Mouse (Mus musculus): Measurements from ENCODE around the gene Bcl6b. TPM values are rescaled to one million over a fixed set of nuclear protein-coding genes. Genes with fewer than 3 reads are reported as not detected.
A peak's percentile ranks its signal among the peaks of the same experiment; 100 is the strongest.

The Bcl6b gene
- total RNA-seq, 2 experiments from 2014 or later: 1.7 to 3.5 TPM

DNA sequence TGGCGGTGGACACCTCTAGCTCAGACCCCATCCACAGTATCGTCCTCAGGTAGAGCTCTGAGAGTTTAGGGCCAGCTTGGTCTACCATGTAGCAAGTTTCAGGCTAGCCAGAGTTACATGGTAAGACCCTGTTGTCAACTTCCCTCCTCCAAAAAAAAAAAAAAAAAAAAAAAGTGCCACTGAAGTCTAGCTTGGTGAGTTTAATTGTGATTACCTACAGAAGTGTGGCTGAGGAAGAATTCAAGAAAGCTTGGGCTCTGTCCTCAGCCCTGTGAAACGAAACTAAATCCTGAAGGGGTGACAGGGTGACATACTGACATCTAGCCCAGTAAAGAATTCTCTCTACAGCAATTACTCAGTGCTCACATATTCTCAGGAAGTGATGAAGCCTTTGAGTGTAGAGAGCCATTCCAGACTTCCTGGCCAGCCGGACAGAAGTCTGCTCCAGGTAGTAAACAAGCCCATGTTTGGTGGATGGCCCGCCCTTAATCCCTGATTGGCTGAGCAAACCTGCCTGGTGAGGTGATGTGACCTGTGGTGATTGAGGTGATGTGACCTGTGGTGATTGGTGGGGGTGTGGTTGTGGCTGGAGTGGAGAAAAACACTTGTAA lies 20.7 kb downstream of the Bcl6b start:
- no peak overlapping the region for H3K27ac ChIP-seq
- no peak for TF ChIP-seq CTCF (IDR thresholded peaks at IDR 0.05)
- H3K4me3 ChIP-seq: no peak overlapping the region
- no peak for DNase-seq (ENCODE audit: extremely low spot score in 1 of 2, low spot score in 2 of 2)
- intact Hi-C loops (cut with DNase I): no loop called here

DNA sequence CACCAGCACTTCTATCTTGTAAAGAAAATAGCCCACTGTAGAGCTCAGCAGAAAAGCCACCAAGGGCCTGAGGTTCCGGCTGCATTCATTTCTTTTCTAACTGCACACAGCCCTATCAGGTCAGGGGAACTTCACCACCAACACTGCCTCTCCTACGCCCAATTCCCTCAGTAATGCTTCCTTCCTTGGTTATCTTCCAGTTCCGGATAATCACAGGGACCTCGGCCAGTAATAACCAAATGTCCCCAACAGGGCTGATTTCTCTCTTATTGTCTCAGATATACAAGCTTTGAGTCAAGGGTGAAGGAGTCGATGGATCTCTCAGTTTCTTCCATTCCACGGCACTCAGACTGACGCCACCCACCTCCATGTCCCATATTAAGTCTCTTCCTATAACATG lies 22.3 kb downstream of the Bcl6b start:
- Histone ChIP-seq H3K27ac (no peak overlapping the region), H3K4me3 (no peak overlapping the region)
- intact Hi-C loops (cut with DNase I): no loop called here
- no peak for DNase-seq (ENCODE audit: extremely low spot score in 1 of 2, low spot score in 2 of 2)
- no peak for TF ChIP-seq CTCF (IDR thresholded peaks at IDR 0.05)

GRCm38 (mm10) chr11:70206801-70207200 lies 22.8 kb downstream of the Bcl6b start:
- DNase-seq (ENCODE audit: extremely low spot score in 1 of 2, low spot score in 2 of 2): no peak
- no peak overlapping the region for H3K4me3 ChIP-seq
- no peak overlapping the region for H3K27ac ChIP-seq
- TF ChIP-seq CTCF (IDR thresholded peaks at IDR 0.05): no peak
- intact Hi-C loops (cut with DNase I): no loop called here

GRCm38 (mm10) chr11:70201691-70202090 lies 27.9 kb downstream of the Bcl6b start:
- Histone ChIP-seq H3K4me3 (no peak overlapping the region), H3K27ac (no peak overlapping the region)
- TF ChIP-seq CTCF (IDR thresholded peaks at IDR 0.05): peak; percentile 88
- DNase-seq (ENCODE audit: extremely low spot score in 1 of 2, low spot score in 2 of 2): peak; percentile 64 to 75
- intact Hi-C loops (cut with DNase I): loop anchor here (2.0 kb wide), 1 partner anchor 127 kb away; no protein-coding TSS in a partner anchor

GRCm38 (mm10) chr11:70200036-70200608 lies 29.5 kb downstream of the Bcl6b start:
- intact Hi-C loops (cut with DNase I): loop anchor here (2.0 kb wide), 1 partner anchor 125 kb away; no protein-coding TSS in a partner anchor

DNA sequence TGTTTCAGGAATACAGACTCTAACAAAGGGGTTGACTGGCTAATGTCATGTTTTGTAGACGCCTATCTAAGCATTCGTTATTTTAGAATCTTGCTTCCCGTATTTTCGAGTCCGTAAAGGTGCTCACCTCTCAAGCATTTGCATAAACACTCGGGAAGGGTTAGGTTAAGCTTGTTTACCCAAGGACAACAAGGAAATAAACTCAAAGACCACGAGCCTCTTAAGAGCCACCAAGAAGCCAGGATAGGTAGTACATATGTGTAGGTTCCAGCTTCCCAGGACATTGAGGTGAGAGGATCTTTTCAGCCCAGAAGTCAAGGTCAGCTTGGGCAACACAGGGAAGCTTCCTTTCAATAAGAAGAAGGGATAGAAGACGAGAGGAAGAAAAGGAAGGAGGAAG lies 30.5 kb downstream of the Bcl6b start:
- no peak for DNase-seq (ENCODE audit: extremely low spot score in 1 of 2, low spot score in 2 of 2)
- intact Hi-C loops (cut with DNase I): no loop called here
- no peak for TF ChIP-seq CTCF (IDR thresholded peaks at IDR 0.05)
- H3K4me3 ChIP-seq: no peak overlapping the region
- H3K27ac ChIP-seq: no peak overlapping the region

More at GRCm38 (mm10) chr11:70200036-70200608, 29.5 kb downstream of the Bcl6b start:
- Histone ChIP-seq H3K27ac (no peak overlapping the region), H3K4me3 (no peak overlapping the region)
- no peak for DNase-seq (ENCODE audit: extremely low spot score in 1 of 2, low spot score in 2 of 2)
- no peak for TF ChIP-seq CTCF (IDR thresholded peaks at IDR 0.05)

GRCm38 (mm10) chr11:70198332-70198731 lies 31.3 kb downstream of the Bcl6b start:
- intact Hi-C loops (cut with DNase I): no loop called here
- Histone ChIP-seq H3K27ac (no peak overlapping the region), H3K4me3 (no peak overlapping the region)
- no peak for TF ChIP-seq CTCF (IDR thresholded peaks at IDR 0.05)
- no peak for DNase-seq (ENCODE audit: extremely low spot score in 1 of 2, low spot score in 2 of 2)

- DNase-seq (ENCODE audit: extremely low spot score in 1 of 2, low spot score in 2 of 2): no peak
- Histone ChIP-seq H3K27ac (no peak overlapping the region), H3K4me3 (no peak overlapping the region)
- intact Hi-C loops (cut with DNase I): no loop called here
- no peak for TF ChIP-seq CTCF (IDR thresholded peaks at IDR 0.05)
Observed at GRCm38 (mm10) chr11:70193354-70194285, 36.0 kb downstream of the Bcl6b start.

- no peak for TF ChIP-seq CTCF (IDR thresholded peaks at IDR 0.05)
- no peak for DNase-seq (ENCODE audit: extremely low spot score in 1 of 2, low spot score in 2 of 2)
- intact Hi-C loops (cut with DNase I): no loop called here
- H3K4me3 ChIP-seq: no peak overlapping the region
- no peak overlapping the region for H3K27ac ChIP-seq
Observed at GRCm38 (mm10) chr11:70192157-70192556, 37.4 kb downstream of the Bcl6b start.

DNA sequence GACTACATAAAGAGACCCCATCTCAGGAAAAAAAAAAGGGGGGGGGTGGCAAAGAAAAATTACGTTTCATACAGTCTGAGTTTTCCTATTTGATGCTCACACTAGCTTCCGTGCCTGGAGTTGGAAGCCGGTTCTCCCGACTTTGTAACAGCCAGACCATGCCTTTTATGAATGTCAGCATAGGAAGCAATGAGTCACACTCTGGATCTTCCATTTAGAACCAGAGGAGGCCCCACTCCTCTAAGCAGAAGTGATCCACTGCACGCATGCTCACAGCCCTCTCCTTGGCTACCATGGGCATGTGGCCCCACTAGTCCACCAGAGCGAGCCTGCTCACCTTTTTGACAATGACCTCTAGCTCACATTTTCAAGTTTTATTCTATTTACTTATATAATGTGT lies 38.4 kb downstream of the Bcl6b start:
- Histone ChIP-seq H3K4me3 (no peak overlapping the region), H3K27ac (no peak overlapping the region)
- intact Hi-C loops (cut with DNase I): no loop called here
- no peak for DNase-seq (ENCODE audit: extremely low spot score in 1 of 2, low spot score in 2 of 2)
- TF ChIP-seq CTCF (IDR thresholded peaks at IDR 0.05): no peak

GRCm38 (mm10) chr11:70189319-70190134 lies 40.1 kb downstream of the Bcl6b start:
- H3K27ac ChIP-seq: no peak overlapping the region
- no peak for DNase-seq (ENCODE audit: extremely low spot score in 1 of 2, low spot score in 2 of 2)
- intact Hi-C loops (cut with DNase I): no loop called here
- TF ChIP-seq CTCF (IDR thresholded peaks at IDR 0.05): no peak
- no peak overlapping the region for H3K4me3 ChIP-seq

Data from left cerebral cortex, adult 2 months (tissue).